Mouse (Mus musculus) spleen, embryonic (tissue): Measurements from ENCODE around the gene Meioc.
"Not testable (repeated sequence)": the region's sequence is repeated elsewhere in the genome, so short reads cannot be mapped to it uniquely, and the experiment has no call there.

Experiments
- CTCF ChIA-PET: fragments of 350-600 bp; sonication (Branson Sonifier 250); formaldehyde crosslinking; loops from one replicate; lab custom pipeline; 2022; lab: Charles Lee

Gene Meioc

GRCm38 (mm10) chr11:102665637-102666435 lies 2.3 kb downstream of the Meioc start:
- CTCF ChIA-PET = no interaction called here

GRCm38 (mm10) chr11:102690162-102690561 lies 26.6 kb downstream of the Meioc start:
- CTCF ChIA-PET = interaction anchor here (0.5 kb wide), 1 partner anchor 30 kb away, joined by 3 read pairs; no protein-coding TSS in a partner anchor

- CTCF ChIA-PET = interaction anchor here (0.7 kb wide), 1 partner anchor 8 kb away, joined by 6 read pairs; no protein-coding TSS in a partner anchor
Measured at GRCm38 (mm10) chr11:102695289-102695688, 31.8 kb downstream of the Meioc start.

- CTCF ChIA-PET = no interaction called here
Measured at GRCm38 (mm10) chr11:102697338-102698017, 34.0 kb downstream of the Meioc start, which contains the start of gene Ccdc43. Gene Ccdc43 (minus strand): TSS chr11:102697782.

GRCm38 (mm10) chr11:102698018-102698476 lies 34.5 kb downstream of the Meioc start:
- CTCF ChIA-PET = no interaction called here

GRCm38 (mm10) chr11:102702206-102702605 lies 38.7 kb downstream of the Meioc start:
- CTCF ChIA-PET = not testable (repeated sequence)

GRCm38 (mm10) chr11:102712411-102712810 lies 48.9 kb downstream of the Meioc start:
- CTCF ChIA-PET = no interaction called here

- CTCF ChIA-PET = not testable (repeated sequence)
Measured at GRCm38 (mm10) chr11:102714578-102714977, 51.1 kb downstream of the Meioc start.

- CTCF ChIA-PET = no interaction called here
Measured at GRCm38 (mm10) chr11:102716135-102716534, 52.6 kb downstream of the Meioc start.

- CTCF ChIA-PET = no interaction called here
Measured at GRCm38 (mm10) chr11:102725574-102725973, 62.1 kb downstream of the Meioc start.

GRCm38 (mm10) chr11:102728614-102729013 lies 65.1 kb downstream of the Meioc start:
- CTCF ChIA-PET = interaction anchor here (0.7 kb wide), 1 partner anchor 37 kb away, joined by 3 read pairs; no protein-coding TSS in a partner anchor

- CTCF ChIA-PET = no interaction called here
Measured at GRCm38 (mm10) chr11:102729835-102730234, 66.3 kb downstream of the Meioc start.

GRCm38 (mm10) chr11:102731366-102731765 lies 67.8 kb downstream of the Meioc start:
- CTCF ChIA-PET = no interaction called here
